Mouse (Mus musculus) layer of hippocampus, adult 18-20 months (tissue): ENCODE measurements around the gene Tmem235. TPM values are rescaled to one million over a fixed set of nuclear protein-coding genes. Genes with fewer than 3 reads are reported as not detected.
"Not testable (repeated sequence)": the region's sequence is repeated elsewhere in the genome, so short reads cannot be mapped to it uniquely, and the experiment has no call there.

Source experiments
- DNase-seq, 2 experiments: peaks; one replicate each; pipeline ENCODE4 v3.0.0; 2022; ENCODE audit warnings: low spot score in 2 of 2
- total RNA-seq, 2 experiments: library from RNA; stranded (reverse); gene quantifications; 2 replicates each; pipeline ENCODE4 v1.2.3; 2021

The Tmem235 gene
- total RNA-seq, 2 experiments from 2014 or later = not detected

- DNase-seq = peak; percentile 46 to 60
Measured at GRCm38 (mm10) chr11:117832086-117832969, 28.2 kb upstream of the Tmem235 start.

GRCm38 (mm10) chr11:117833509-117833908, 27.0 kb upstream of the Tmem235 start:
- not testable (repeated sequence) for DNase-seq

DNA sequence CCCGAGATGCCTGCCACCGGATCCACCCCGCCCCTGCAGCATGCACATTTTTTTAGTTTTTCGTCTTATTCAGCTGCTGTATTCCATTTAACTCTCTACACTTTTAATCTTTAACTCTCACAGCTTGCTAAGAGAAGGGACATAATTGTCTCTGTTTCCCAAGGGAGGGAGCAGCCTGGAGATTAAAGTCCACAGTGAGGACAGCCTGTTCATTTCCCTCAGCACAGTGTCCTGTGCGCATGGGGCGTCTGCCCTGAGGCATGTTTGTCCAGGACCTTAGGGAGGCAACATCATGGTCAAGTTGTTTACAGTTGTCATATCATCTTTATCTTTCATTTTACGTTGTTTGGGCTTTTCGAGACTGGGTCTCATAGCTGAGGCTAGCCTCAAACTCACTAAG, 26.5 kb upstream of the Tmem235 start:
- no peak for DNase-seq

- DNase-seq = peak; percentile 19 to 30
Measured at GRCm38 (mm10) chr11:117836306-117836705, 24.2 kb upstream of the Tmem235 start.

DNA sequence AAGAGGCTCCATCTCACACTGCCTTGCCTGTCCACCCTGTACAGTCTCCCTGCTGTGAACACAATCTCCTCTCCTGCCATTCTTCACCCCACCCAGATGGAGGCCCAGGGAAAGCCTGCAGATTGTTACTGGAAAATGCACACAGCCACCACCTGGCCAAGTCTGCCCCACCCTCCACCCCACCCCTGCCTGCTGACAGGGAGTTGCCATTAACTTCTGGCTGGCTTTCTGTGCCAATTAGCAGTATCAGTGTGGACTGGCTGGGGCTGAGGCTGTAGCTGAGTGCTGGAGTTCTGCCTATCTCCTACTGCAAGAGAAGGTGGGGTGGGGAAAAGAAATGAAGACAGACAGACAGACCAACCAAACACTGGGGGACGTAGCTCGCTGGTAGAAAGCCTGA, 22.0 kb upstream of the Tmem235 start:
- no peak for DNase-seq

DNA sequence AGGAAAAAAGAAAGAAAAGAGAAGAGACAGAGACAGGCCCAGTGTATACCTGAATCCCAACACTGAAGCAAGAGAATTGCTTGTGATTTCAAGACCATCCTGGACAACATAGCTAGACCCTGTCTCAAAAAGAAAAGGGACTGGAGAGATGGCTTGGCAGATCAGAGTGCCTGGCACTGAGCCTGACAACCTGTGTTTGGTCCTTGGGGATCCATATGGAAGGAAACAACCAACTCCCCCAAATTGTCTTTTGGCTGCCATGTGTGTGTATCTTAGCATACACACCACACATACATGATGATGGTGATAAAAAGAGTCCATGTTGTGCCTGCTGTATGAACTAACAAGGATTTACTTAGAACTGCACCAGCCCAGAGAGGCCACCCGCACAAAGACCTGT, 21.5 kb upstream of the Tmem235 start:
- no peak for DNase-seq

GRCm38 (mm10) chr11:117840910-117841309, 19.6 kb upstream of the Tmem235 start:
- DNase-seq = no peak

DNA sequence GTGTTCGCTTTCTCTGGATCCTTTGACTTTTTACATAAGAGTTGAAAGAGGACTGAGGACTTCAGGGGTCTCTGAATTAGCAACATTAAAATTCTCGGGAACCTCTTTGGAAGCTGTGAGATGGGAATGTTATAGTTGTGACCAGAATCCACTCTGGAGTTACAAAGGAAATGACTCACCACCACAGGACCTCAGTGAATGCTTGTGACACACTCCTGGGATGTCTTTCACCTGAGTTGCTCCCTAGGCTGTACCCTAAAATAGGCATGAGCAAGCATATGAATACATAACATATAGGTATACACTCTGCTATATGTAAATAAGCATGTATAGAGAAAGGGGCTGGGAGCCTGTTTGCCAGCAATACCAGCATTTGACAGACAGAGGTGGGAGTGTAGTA, 17.1 kb upstream of the Tmem235 start:
- DNase-seq = no peak

DNA sequence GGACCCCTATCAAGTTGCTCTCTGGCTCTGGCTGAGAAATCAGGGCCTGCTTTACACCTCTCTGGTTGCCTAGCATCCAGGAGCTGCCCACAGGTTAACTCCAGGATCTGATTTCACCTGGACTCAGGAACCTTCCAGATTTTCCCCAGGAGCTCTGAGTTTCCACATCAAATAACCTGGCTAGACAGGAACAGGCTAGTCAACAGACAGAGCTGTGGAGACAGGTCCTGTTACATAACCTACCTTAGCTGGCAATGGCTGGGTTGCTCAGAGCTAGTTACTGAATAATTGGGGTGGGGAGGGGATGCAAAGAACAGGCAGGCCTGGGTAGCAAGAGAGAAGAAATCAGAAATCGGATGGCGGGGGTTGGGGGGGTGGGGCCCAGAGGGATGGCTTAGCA, 15.6 kb upstream of the Tmem235 start:
- DNase-seq = no peak

GRCm38 (mm10) chr11:117845651-117846050, 14.9 kb upstream of the Tmem235 start:
- no peak for DNase-seq

DNA sequence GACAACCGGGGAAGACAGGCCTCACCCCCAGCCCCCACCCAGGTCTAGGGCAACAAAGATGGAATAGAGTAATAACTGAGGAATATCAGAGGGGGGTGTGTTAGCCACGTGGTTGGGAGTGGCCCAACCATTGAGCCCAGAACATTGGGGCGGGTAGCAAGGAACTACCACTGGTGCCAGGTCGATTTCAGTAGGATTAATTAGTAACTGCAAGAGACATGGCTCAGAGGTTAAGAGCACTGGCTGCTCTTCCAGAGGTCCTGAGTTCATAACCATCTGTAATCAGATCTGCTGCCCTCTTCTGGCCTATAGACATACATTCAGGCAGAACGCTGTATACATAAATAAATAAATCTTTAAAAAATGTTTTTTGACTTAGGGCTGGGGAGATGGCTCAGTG, 13.9 kb upstream of the Tmem235 start:
- DNase-seq = no peak

DNA sequence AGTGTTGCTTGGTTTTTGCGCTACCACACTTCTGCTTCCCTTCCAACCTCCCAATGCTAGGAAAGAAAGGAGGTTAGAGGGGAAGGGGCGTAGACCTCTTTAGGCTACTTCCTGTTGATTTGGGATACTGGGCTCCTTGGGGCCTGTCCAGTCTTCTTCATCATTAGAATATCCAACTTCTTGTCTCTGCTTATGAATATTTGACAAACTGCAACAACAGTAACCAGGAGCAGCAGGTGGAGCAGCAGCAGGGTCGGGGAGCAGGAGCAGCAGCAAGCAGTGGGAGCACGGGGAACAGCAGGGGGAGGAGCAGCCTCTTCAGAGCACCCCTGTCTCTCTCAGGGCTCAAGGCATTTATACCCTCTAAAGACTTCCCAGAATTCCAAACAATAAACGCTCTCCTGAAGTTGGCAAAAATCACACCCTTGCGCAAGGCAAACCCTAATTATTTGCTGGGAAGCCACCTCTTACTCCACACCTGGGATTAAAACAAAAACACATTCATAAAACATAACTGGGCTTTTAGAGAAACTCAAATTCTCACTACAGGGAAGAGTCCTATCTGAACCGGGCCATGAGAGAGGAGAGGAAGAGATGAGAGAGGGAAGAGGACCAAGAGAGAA, 12.8 kb upstream of the Tmem235 start:
- no peak for DNase-seq

DNA sequence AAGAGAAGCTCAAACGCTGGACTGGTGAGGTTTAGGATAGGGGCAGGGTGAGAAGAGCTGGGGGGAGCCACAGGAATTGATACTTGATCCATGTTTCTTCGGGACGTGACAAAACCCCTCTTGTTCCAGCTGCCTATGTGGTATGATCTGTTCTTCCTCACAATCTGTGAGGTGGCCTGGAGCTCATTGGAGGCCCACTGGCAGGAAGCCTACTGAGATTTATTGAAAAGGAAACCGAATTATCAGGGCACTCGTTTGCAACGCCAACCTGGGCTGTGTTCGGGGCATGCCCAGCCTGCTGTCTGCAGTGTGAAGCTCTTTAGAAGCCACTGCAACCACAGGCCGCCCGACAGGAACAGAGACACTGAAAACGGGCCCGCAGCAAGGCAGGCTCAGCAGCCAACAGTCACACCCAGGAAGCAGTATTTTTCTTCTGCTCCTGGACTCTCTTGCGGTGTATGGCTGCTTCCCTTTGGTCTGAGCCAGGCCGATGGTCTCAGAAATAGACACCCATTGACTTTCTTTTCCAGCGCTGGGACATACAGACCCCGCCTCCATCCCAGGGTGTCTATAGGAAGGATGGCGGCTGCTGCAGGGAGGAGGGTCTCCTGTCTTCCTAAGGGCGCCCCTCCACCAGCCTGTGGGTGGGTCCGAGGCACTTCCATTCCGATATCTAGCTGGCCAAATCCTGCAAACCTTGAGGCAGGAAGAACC, 12.1 kb upstream of the Tmem235 start:
- peak in 1 of 2 experiments; percentile 45 for DNase-seq

GRCm38 (mm10) chr11:117848985-117849671, 11.4 kb upstream of the Tmem235 start, which contains the start of gene Birc5:
Birc5 (plus strand) TSS chr11:117849251.
- peak; percentile 93 to 97 for DNase-seq

DNA sequence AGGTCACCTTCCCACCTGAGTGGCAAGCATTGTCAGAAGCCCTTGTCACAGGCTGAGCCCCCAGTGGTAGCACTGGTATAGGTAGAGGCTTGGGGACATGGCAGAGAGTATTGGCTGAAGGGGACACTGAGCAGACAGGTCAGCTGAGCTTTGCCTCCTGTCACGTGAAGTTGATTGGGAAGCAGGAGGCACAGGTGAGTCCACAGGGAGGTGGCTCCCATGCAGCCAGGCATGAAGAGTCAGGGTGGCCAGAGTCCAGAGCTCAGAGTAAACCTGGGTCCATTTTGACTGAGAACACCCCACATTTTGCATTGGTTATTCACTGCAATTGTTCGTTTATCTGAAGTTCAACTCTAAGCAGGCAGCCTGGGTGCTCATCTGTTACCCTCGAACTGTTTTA, 7.7 kb upstream of the Tmem235 start:
- no peak for DNase-seq

DNA sequence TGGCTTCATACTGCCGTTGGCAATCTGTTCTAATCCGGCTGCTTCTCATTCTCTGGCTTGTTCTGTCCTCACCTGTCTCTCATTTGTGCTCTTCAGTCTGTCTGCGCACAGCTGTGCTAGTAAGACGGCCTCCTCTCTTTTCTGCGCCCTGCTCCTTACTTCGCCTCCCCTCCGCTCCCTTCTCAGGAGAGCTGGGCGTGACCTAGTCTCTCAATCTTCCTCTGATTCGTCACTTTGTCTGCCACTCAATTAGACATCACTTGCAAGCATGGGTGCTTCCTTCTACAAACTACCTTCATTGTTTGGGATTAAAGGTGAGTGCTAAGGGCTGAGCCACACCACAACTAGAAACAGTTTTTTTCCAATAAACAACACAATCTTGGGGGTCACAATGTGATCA, 6.3 kb upstream of the Tmem235 start:
- no peak for DNase-seq

DNA sequence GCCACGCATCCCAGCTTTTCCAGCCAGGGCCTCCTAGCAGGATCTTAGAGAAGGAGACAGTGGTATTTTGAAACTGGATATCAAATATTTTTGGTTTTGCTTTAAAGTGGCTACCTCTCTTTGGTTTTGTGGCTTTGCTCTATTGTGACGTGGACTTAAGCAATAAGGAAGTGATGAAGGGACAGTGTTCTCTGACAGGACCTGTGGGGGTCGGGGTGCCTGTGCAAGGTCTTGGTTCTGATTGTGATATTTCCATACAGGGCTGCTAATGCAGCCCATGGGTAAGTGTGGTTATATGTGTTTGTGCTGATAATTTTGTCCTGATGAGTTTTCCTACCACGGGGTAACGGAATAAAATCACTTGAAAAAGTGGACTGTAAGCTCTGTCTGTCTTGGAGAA, 5.2 kb upstream of the Tmem235 start:
- no peak for DNase-seq

GRCm38 (mm10) chr11:117855975-117856374, 4.6 kb upstream of the Tmem235 start:
- no peak for DNase-seq

DNA sequence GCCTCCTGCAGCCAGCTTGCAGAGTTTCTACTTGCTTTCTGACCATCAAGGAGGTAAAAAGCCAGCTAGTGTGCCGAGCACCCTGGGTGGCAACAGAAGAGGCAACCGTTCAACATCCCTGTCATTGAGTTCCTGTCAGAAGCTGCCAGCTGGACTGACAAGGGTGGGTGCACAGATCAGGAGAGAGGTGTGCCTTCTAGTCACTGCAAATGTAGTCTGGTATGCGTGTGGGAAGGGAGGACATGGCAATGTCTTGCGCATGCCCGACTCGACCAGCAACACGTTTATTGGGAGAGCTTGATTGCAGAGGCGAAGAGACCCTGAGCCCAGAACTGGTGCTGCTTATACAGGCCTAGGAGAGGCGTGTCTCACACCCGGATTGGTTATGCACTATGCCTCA, 3.1 kb upstream of the Tmem235 start:
- DNase-seq = no peak

GRCm38 (mm10) chr11:117858392-117858791, 2.2 kb upstream of the Tmem235 start:
- DNase-seq = no peak

DNA sequence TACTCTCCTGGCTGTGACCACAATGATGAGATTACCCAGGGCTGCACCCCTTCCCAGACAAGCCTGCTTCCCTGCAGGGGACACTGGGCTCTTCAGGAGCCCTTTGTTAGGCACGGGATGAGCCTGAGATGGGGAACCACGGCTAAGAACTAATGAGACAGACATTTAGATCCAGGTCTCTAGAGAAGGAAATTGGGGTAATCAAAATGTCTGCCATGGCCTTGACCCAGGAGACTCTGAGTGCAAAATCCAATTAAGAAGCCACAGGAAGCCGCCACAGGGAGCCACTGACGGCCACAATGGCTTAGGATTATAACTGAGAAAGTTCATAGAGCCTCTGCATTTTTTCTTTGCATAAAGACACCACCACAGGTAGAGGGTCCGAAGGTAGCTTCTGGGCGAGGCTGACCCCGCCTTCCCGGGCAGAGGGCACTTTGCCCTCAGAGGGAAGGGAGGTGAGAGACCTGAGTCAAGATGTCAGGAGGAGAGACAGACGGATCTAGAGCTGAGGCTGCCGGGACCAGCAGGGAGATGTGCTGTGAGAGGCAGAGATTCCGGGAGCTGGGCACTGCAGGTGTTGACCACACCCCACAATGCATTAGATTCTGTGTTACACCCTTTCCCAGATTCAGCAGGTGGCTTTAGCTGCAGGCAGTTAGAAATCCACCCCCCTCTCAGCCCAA, 2.8 kb downstream of the Tmem235 start:
- DNase-seq = no peak
